Mouse (Mus musculus): ENCODE measurements around the gene Usp25. TPM values are rescaled to one million over a fixed set of nuclear protein-coding genes. Genes with fewer than 3 reads are reported as not detected.

The Usp25 gene
- polyA plus RNA-seq, 1 experiment from 2014 or later: 20.1 TPM

DNA sequence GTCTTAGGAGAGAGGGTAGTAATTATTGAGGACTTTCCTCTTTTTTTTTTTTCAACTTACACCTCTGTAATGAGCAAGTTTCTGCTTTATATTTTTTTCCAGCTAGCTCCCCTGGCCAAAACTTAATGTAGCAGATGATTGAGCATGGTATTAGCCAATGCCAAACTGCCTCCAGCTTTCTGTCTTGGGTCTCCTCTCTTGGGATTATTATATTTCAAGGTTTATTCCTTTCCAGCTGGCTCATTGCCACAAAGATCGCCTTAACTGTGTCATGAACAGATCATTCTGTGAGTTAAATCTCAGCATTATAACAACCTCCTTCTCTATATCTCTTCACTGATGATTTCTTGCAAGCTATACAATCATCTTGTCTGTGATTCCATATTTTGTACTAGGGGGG lies 141.3 kb downstream of the Usp25 start:
- Histone ChIP-seq H3K27me3 (ENCODE audit: insufficient read depth, low read length) (no peaks in the 10 kb centered on the region), H3K4me2 (replicated peaks; ENCODE audit: low read depth, low read length) (no peak overlapping the region), H3K27ac (ENCODE audit: low read length) (no peak overlapping the region), H3K36me3 (ENCODE audit: insufficient read depth, low read length) (no peaks in the 10 kb centered on the region), H3K9me3 (ENCODE audit: low read length) (no peaks in the 10 kb centered on the region), H3K4me1 (ENCODE audit: insufficient read depth, low read length) (peaks cover 4% of the 10 kb centered on the region; the same call in 1 of the 2 replicates), H3K9ac (replicated peaks; ENCODE audit: low read length) (no peak overlapping the region), H3K4me3 (ENCODE audit: low read length) (no peak overlapping the region)
- no peak for ATAC-seq (ENCODE audit: low FRiP score, low TSS enrichment)
- WGBS: 91% methylated on average over 1 of the region's 1 CpGs

Data from kidney, embryonic 16.5 days (tissue).